Mouse (Mus musculus) neural tube, embryonic 14.5 days (tissue): Measurements from ENCODE around the gene Kmo. TPM values are rescaled to one million over a fixed set of nuclear protein-coding genes. Genes with fewer than 3 reads are reported as not detected.

Source experiments
- ATAC-seq: fragments of 200-750 bp; cut with Nextera tagmentation; 2 replicates; pipeline ENCODE4 v1.8.0; 2017; ENCODE audit warnings: low read depth, mild to moderate bottlenecking, moderate TSS enrichment, moderate library complexity
- H3K27ac ChIP-seq: fragments of 300-500 bp; sonication (generic); 2 replicates; pipeline ENCODE4 v1.5.1; 2014; ENCODE audit warnings: low read depth, mild to moderate bottlenecking, control low read depth, low read length, moderate library complexity, mixed read lengths
- H3K27me3 ChIP-seq: fragments of 300-500 bp; sonication (generic); 2 replicates; pipeline ENCODE4 v1.6.1; 2014; ENCODE audit warnings: low read length; ENCODE audit not compliant: control insufficient read depth, insufficient read depth
- H3K36me3 ChIP-seq: fragments of 300-500 bp; sonication (generic); 2 replicates; pipeline ENCODE4 v1.6.1; 2014; ENCODE audit warnings: low read length, mixed read lengths; ENCODE audit not compliant: control insufficient read depth, insufficient read depth
- H3K4me1 ChIP-seq: fragments of 300-500 bp; sonication (generic); 2 replicates; pipeline ENCODE4 v1.6.1; 2014; ENCODE audit warnings: low read length; ENCODE audit not compliant: control insufficient read depth, insufficient read depth
- H3K4me2 ChIP-seq: fragments of 300-500 bp; sonication (generic); 2 replicates; pipeline ENCODE4 v1.6.1; 2014; ENCODE audit warnings: mild to moderate bottlenecking, low read depth, low read length, control low read depth
- H3K4me3 ChIP-seq: fragments of 300-500 bp; sonication (generic); 2 replicates; pipeline ENCODE4 v1.5.1; 2014; ENCODE audit warnings: low read depth, low read length, control low read depth, mixed read lengths
- H3K9ac ChIP-seq: fragments of 300-500 bp; sonication (generic); replicated peaks from 2 replicates; pipeline ENCODE4 v1.6.1; 2014; ENCODE audit warnings: low read depth, mild to moderate bottlenecking, control low read depth, low read length, mixed read lengths
- H3K9me3 ChIP-seq: fragments of 300-500 bp; sonication (generic); 2 replicates; pipeline ENCODE4 v1.6.1; 2016; ENCODE audit warnings: low read length; ENCODE audit not compliant: control insufficient read depth
- WGBS: fragments of 180-500 bp; shearing (Covaris S2); extraction: QIAGEN DNeasy Blood & Tissue Kit; methylation state at CpG from one replicate; pipeline ENCODE4 v1.1.7; 2014; 5-methylcytosine and 5-hydroxymethylcytosine counted together
- polyA plus RNA-seq: library from polyadenylated mRNA; unstranded; fragments of >200 nt; fragmentation: Nextera tagmentation; extraction: Ambion mirVana; gene quantifications from 2 replicates; pipeline ENCODE4 v1.2.1, GENCODE M21; 2014

Kmo gene
- polyA plus RNA-seq, 1 experiment from 2014 or later = not detected

DNA sequence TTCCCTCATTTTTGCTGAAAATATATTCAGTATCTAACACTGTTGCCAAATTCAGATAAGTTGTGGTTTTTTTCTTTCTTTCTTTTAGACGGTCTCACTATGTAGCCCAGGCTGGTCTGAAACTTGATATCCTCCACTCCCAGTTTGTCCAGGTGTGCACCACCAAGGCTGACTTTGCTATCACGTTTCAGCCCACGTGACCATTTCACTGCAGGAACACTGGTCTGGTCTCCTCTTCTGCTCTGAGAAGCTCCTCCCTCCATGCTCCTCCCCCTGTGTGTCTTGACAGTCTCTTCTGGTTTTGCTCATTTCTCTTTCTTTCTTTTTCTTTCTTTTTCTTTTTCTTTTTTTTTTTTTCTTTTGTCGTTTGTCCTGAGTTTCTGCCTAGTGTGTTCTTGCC is 79.6 kb downstream of the Kmo start:
- H3K9me3 ChIP-seq = no peaks in the 10 kb centered on the region
- no peak for ATAC-seq

DNA sequence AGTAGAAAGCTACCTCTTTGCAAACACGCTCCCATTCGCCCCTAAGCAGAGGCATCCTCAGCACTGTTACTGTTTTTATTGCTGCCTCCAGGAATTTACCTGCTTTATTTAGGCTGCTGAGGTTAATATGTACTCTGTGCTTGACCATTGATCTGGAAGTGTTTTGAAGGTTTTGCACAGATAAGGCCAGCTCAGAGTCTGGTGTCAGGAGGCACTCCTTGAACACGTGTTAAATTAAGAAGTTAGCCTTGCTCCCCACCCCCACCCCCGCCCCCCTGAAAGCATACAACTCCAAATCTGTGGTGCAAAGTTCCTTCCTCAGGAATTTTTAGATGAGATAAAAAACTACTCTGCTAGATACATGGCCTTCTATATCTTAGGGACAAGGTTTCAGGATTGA is 81.0 kb downstream of the Kmo start:
- no peak overlapping the region for H3K4me2 ChIP-seq
- no peak overlapping the region for H3K9ac ChIP-seq
- no peak overlapping the region for H3K4me3 ChIP-seq
- ATAC-seq = no peak
- H3K27me3 ChIP-seq = no peaks in the 10 kb centered on the region
- WGBS = 80% methylated on average over 4 of the region's 4 CpGs
- H3K27ac ChIP-seq = no peak overlapping the region
- H3K4me1 ChIP-seq = no peaks in the 10 kb centered on the region
- H3K36me3 ChIP-seq = no peaks in the 10 kb centered on the region
- no peaks in the 10 kb centered on the region for H3K9me3 ChIP-seq

More for the DNA sequence above, 79.6 kb downstream of the Kmo start:
- H3K4me3 ChIP-seq = no peak overlapping the region
- no peak overlapping the region for H3K27ac ChIP-seq
- no peaks in the 10 kb centered on the region for H3K27me3 ChIP-seq
- H3K4me2 ChIP-seq = no peak overlapping the region
- H3K4me1 ChIP-seq = no peaks in the 10 kb centered on the region
- H3K9ac ChIP-seq = no peak overlapping the region
- 37% methylated on average over 4 of the region's 4 CpGs for WGBS
- no peaks in the 10 kb centered on the region for H3K36me3 ChIP-seq

DNA sequence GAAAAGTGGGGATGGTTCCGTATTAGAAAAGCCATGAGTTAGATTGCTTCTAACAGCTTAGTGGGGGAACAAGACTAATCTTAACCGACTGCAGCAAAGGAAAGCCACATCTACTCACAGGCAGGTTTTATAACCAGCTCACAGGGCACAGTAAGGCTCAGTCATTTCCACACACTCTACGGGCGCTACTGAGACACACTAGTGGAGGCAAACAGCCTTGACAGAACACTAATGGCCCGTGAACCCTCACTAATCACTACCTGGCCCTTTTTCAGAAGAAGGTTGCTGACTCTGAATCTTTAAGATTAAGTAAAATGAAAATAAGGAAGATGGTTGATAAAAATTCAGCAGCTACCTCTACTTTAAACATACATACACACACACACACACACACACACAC is 87.4 kb downstream of the Kmo start:
- 58% methylated on average over 5 of the region's 5 CpGs for WGBS

GRCm38 (mm10) chr1:175708013-175708412 is 87.8 kb downstream of the Kmo start:
- Histone ChIP-seq H3K27ac (no peak overlapping the region), H3K4me2 (no peak overlapping the region), H3K27me3 (no peaks in the 10 kb centered on the region), H3K4me3 (no peak overlapping the region), H3K36me3 (no peaks in the 10 kb centered on the region), H3K9me3 (no peaks in the 10 kb centered on the region), H3K9ac (no peak overlapping the region), H3K4me1 (no peaks in the 10 kb centered on the region)
- no peak for ATAC-seq

More for the DNA sequence above, 87.4 kb downstream of the Kmo start:
- no peak for ATAC-seq
- no peak overlapping the region for H3K4me3 ChIP-seq
- no peaks in the 10 kb centered on the region for H3K36me3 ChIP-seq
- H3K27ac ChIP-seq = no peak overlapping the region
- H3K4me2 ChIP-seq = no peak overlapping the region
- H3K9me3 ChIP-seq = no peaks in the 10 kb centered on the region
- H3K4me1 ChIP-seq = no peaks in the 10 kb centered on the region
- H3K27me3 ChIP-seq = no peaks in the 10 kb centered on the region
- H3K9ac ChIP-seq = no peak overlapping the region

Other genes starting within 250 kb of the Kmo start
- gene Rgs7, start 127.9 kb upstream of the Kmo start, polyA plus RNA-seq = 50.4 and 58.2 TPM in 2 replicates
- 105 and 117 TPM in 2 replicates for gene Fh1, start 5.3 kb downstream of the Kmo start, polyA plus RNA-seq
- 6.9 and 9.2 TPM in 2 replicates for gene Opn3, start 72.4 kb downstream of the Kmo start, polyA plus RNA-seq
- gene Chml, start 72.5 kb downstream of the Kmo start, polyA plus RNA-seq = 5.6 and 6.8 TPM in 2 replicates
- not detected in 2 replicates for gene Wdr64, start 78.2 kb downstream of the Kmo start, polyA plus RNA-seq